Mouse (Mus musculus) liver, adult 10 weeks (tissue): Measurements from ENCODE around the gene Ggcx. TPM values are rescaled to one million over a fixed set of nuclear protein-coding genes. Genes with fewer than 3 reads are reported as not detected.

ENCODE experiments used
- polyA plus RNA-seq: library from polyadenylated mRNA; stranded (reverse); fragments of 350-450 nt; fragmentation: Illumina TruSeq; extraction: RNeasy Lipid Tissue Mini Kit (QIAGEN cat#74804); gene quantifications from one replicate; pipeline ENCODE4 v1.2.3, GENCODE M21; 2014; ENCODE audit warnings: low read depth, low replicate concordance

Gene Ggcx
- polyA plus RNA-seq: 42.9 TPM

GRCm38 (mm10) chr6:72414076-72414756 lies at the start of gene Ggcx:
Ggcx (plus strand) TSS chr6:72414308.

GRCm38 (mm10) chr6:72366844-72367443 lies 47.2 kb upstream of the Ggcx start, which contains the start of gene Rnf181:
Rnf181 (minus strand) TSS chr6:72366956.

GRCm38 (mm10) chr6:72380131-72380770 lies 33.9 kb upstream of the Ggcx start, which contains the start of gene Vamp5:
Vamp5 (minus strand) TSS chr6:72380468.

GRCm38 (mm10) chr6:72389941-72390771 lies 24.0 kb upstream of the Ggcx start, which contains the start of gene Vamp8:
Vamp8 (minus strand) TSS chr6:72390703.

GRCm38 (mm10) chr6:72439355-72440185 lies 25.5 kb downstream of the Ggcx start, which contains the start of gene Mat2a:
Mat2a (minus strand) TSS chr6:72439558.

Other genes with a start within 250 kb of the Ggcx start
- gene Atoh8, start 178.7 kb upstream of the Ggcx start, polyA plus RNA-seq: 2.9 TPM
- gene Sftpb, start 109.7 kb upstream of the Ggcx start, polyA plus RNA-seq: not detected
- gene Usp39, start 69.1 kb upstream of the Ggcx start, polyA plus RNA-seq: 22.1 TPM
- gene 0610030E20Rik, start 67.0 kb upstream of the Ggcx start, polyA plus RNA-seq: 37.3 TPM
- 11.3 TPM for gene Tmem150a, start 58.9 kb upstream of the Ggcx start, polyA plus RNA-seq
- 137 TPM for gene Rnf181, start 47.4 kb upstream of the Ggcx start, polyA plus RNA-seq
- 1.2 TPM for gene Vamp5, start 33.8 kb upstream of the Ggcx start, polyA plus RNA-seq
- 75.6 TPM for gene Vamp8, start 23.6 kb upstream of the Ggcx start, polyA plus RNA-seq
- 116 TPM for gene Mat2a, start 25.2 kb downstream of the Ggcx start, polyA plus RNA-seq
- gene Sh2d6, start 107.4 kb downstream of the Ggcx start, polyA plus RNA-seq: not detected
- gene Capg, start 130.1 kb downstream of the Ggcx start, polyA plus RNA-seq: not detected
- gene Elmod3, start 184.1 kb downstream of the Ggcx start, polyA plus RNA-seq: 6.3 TPM
- 84.5 TPM for gene Retsat, start 184.2 kb downstream of the Ggcx start, polyA plus RNA-seq
- gene Tgoln1, start 202.7 kb downstream of the Ggcx start, polyA plus RNA-seq: 168 TPM